Mouse (Mus musculus) lung, adult 2 months (tissue): ENCODE results near the gene Ppa1.
"Not testable (repeated sequence)": the region's sequence is repeated elsewhere in the genome, so short reads cannot be mapped to it uniquely, and the experiment has no call there.

Source experiments
- CTCF ChIP-seq: fragments of 200-500 bp; IDR thresholded peaks from 2 replicates; pipeline ENCODE4 v1.5.1; 2011; ENCODE audit warnings: mild to moderate bottlenecking, low read length, control low read depth; ENCODE audit not compliant: insufficient read depth
- POLR2A ChIP-seq: fragments of 200-500 bp; IDR thresholded peaks from 2 replicates; pipeline ENCODE4 v1.6.1; 2011; ENCODE audit warnings: low read depth, mild to moderate bottlenecking, control low read depth, low read length, borderline replicate concordance; ENCODE audit errors: extremely low read depth

GRCm38 (mm10) chr10:61623874-61624273, 24.5 kb upstream of the Ppa1 start:
- TF ChIP-seq CTCF, POLR2A: not testable (repeated sequence)
